Mouse (Mus musculus) limb, embryonic 13.5 days (tissue): Measurements from ENCODE around the gene C730034F03Rik. TPM values are rescaled to one million over a fixed set of nuclear protein-coding genes. Genes with fewer than 3 reads are reported as not detected.

Source experiments
- ATAC-seq: fragments of 200-750 bp; cut with Nextera tagmentation; 2 replicates; pipeline ENCODE4 v1.8.0; 2017; ENCODE audit warnings: low read depth, moderate number of reproducible peaks, moderate TSS enrichment; ENCODE audit not compliant: low FRiP score
- H3K27ac ChIP-seq: fragments of 300-500 bp; sonication (generic); 2 replicates; pipeline ENCODE4 v1.5.1; 2015; ENCODE audit warnings: inconsistent platforms, mild to moderate bottlenecking, moderate library complexity
- H3K27me3 ChIP-seq: fragments of 300-500 bp; sonication (generic); 2 replicates; pipeline ENCODE4 v1.6.1; 2015; ENCODE audit warnings: mild to moderate bottlenecking, inconsistent platforms
- H3K36me3 ChIP-seq: fragments of 300-500 bp; sonication (generic); 2 replicates; pipeline ENCODE4 v1.6.1; 2015; ENCODE audit warnings: inconsistent platforms, mild to moderate bottlenecking, moderate library complexity
- H3K4me1 ChIP-seq: fragments of 300-500 bp; sonication (generic); 2 replicates; pipeline ENCODE4 v1.6.1; 2015; ENCODE audit warnings: inconsistent platforms
- H3K4me2 ChIP-seq: fragments of 300-500 bp; sonication (generic); replicated peaks from 2 replicates; pipeline ENCODE4 v1.6.1; 2015; ENCODE audit warnings: inconsistent platforms, mild to moderate bottlenecking, moderate library complexity
- H3K4me3 ChIP-seq: fragments of 300-500 bp; sonication (generic); 2 replicates; pipeline ENCODE4 v1.5.1; 2015; ENCODE audit warnings: moderate library complexity, mild to moderate bottlenecking, inconsistent platforms
- H3K9ac ChIP-seq: fragments of 300-500 bp; sonication (generic); 2 replicates; pipeline ENCODE4 v1.6.1; 2015; ENCODE audit warnings: mild to moderate bottlenecking, inconsistent platforms
- H3K9me3 ChIP-seq: fragments of 300-500 bp; sonication (generic); 2 replicates; pipeline ENCODE4 v1.6.1; 2016; ENCODE audit warnings: inconsistent platforms
- WGBS: fragments of 180-500 bp; shearing (Covaris S2); methylation state at CpG from one replicate; pipeline ENCODE4 v1.1.7; 2015; 5-methylcytosine and 5-hydroxymethylcytosine counted together
- polyA plus RNA-seq: library from polyadenylated mRNA; unstranded; fragments of >200 nt; fragmentation: Nextera tagmentation; extraction: Ambion mirVana; gene quantifications from 2 replicates; pipeline ENCODE4 v1.2.1, GENCODE M21; 2015

The C730034F03Rik gene
- polyA plus RNA-seq, 1 experiment from 2014 or later, result 3.5 TPM

DNA sequence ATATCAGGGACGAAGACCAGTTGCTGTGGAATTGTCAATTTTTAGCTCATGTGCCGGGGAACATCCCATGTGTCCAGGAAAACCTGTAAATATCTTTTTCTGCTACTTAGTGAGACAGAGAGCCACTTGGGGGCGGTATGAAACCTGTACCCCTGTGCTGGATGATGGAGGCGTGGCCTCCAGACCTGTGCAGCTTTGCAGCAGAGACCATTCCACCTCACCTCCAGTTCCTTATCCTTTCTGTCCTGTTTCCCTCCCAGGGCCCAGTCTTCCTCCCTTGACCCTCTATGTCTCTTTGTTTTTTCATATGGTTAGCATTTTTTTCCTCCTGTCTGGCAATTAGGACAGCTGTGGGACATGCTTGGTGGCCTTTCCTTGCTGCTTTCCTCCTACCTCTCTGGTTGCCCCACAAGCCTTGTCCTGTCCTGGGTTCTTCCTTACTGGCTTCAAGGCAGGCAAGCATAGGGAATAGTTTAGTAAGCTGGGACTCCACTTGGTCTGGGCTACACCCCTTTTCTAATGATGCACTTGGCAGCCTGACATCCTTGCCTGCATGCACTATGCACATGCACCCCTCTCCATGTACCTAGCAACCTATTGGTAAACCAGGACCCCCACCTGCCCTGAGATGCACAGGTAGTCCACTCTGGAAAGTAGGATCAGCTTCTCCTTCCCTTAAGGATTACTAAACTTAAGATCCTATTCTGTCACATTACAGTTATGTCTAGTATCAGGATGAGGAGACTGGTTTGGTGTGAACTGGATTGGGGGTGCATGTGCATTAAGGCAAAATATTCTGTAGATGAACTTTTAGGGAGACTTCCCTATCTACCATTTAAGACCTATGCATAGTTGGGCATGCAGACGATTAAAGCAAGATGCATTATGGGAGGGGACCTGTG lies 34.2 kb downstream of the C730034F03Rik start:
- H3K27ac ChIP-seq, result no peak overlapping the region
- no peak overlapping the region for H3K4me2 ChIP-seq
- ATAC-seq, result no peak
- H3K36me3 ChIP-seq, result no peaks in the 10 kb centered on the region
- H3K9me3 ChIP-seq, result no peaks in the 10 kb centered on the region
- H3K4me1 ChIP-seq, result no peaks in the 10 kb centered on the region
- H3K27me3 ChIP-seq, result peaks cover 5% of the 10 kb centered on the region; the same call in 1 of the 2 replicates
- WGBS, result 55% methylated on average over 5 of the region's 5 CpGs
- H3K9ac ChIP-seq, result no peak overlapping the region
- no peak overlapping the region for H3K4me3 ChIP-seq

DNA sequence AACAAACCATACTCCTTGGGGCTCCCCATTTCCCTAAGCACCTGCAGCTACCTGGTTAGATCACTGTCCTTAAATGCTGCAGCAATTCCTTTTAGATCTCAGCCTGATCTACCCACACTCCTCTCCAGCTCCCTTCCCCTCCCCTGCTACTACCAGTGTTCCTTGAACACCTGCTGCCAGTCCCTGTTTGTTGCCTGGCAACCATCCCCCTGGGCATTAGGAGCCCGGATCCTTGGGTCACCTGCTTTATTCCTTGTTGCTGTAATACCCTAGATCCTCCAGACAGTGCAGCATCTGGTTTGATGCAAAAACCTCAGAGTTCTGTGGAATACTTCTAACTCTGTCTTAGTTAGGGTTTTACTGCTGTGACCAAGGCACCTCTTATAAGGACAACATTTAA lies 35.7 kb downstream of the C730034F03Rik start:
- Histone ChIP-seq H3K27ac (no peak overlapping the region), H3K27me3 (peaks cover 5% of the 10 kb centered on the region; the same call in 1 of the 2 replicates), H3K4me1 (no peaks in the 10 kb centered on the region), H3K4me3 (no peak overlapping the region), H3K4me2 (no peak overlapping the region), H3K36me3 (no peaks in the 10 kb centered on the region), H3K9me3 (no peaks in the 10 kb centered on the region), H3K9ac (no peak overlapping the region)
- WGBS, result 4% methylated on average over 1 of the region's 1 CpGs
- ATAC-seq, result no peak

DNA sequence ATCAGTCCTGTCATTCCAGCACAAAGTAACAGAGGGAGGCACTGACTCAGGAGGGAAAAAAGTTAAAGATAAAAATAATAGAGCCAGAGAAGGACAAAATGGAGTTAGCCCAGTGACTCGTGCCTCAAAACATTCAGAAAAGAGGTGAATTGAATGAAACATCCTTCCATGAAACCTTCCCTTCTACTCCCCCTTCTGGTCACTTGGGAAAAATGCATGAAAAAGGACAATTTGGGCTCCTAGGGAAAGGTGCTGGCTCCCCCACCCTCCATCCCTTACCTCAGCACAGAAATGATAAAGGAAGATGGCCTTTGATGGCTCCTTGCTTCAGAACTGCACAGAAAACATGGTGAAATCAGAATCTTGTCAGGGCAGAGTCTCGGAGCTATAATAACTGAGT lies 39.2 kb downstream of the C730034F03Rik start:
- Histone ChIP-seq H3K27ac (no peak overlapping the region), H3K9me3 (no peaks in the 10 kb centered on the region), H3K36me3 (no peaks in the 10 kb centered on the region), H3K4me3 (no peak overlapping the region), H3K27me3 (no peaks in the 10 kb centered on the region), H3K4me2 (no peak overlapping the region), H3K4me1 (no peaks in the 10 kb centered on the region), H3K9ac (no peak overlapping the region)
- ATAC-seq, result no peak
- WGBS, result 30% methylated on average over 2 of the region's 2 CpGs

DNA sequence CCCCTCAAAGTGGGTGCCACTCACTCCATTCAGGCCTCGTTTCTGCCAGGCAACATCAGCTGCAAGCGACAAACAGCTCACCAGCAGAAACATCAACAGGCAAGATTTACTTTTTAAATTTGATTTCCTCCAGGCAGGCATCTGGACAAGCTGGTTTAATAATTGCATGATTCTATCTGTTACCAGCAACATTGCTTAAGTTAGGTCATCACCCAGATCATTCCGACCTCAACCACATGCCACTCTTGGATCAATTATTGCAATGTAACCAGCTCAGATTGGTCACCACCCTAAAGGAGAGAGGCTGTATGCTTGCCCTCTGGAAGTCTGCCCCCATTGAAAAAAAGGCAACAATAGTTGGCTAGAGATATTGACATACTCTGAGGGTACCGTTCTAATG lies 42.1 kb downstream of the C730034F03Rik start:
- H3K36me3 ChIP-seq, result no peaks in the 10 kb centered on the region
- no peak overlapping the region for H3K9ac ChIP-seq
- ATAC-seq, result no peak
- H3K4me2 ChIP-seq, result no peak overlapping the region
- H3K27me3 ChIP-seq, result no peaks in the 10 kb centered on the region
- no peak overlapping the region for H3K4me3 ChIP-seq
- no peaks in the 10 kb centered on the region for H3K9me3 ChIP-seq
- peaks cover 8% of the 10 kb centered on the region for H3K4me1 ChIP-seq
- 80% methylated on average over 4 of the region's 4 CpGs for WGBS
- H3K27ac ChIP-seq, result no peak overlapping the region

DNA sequence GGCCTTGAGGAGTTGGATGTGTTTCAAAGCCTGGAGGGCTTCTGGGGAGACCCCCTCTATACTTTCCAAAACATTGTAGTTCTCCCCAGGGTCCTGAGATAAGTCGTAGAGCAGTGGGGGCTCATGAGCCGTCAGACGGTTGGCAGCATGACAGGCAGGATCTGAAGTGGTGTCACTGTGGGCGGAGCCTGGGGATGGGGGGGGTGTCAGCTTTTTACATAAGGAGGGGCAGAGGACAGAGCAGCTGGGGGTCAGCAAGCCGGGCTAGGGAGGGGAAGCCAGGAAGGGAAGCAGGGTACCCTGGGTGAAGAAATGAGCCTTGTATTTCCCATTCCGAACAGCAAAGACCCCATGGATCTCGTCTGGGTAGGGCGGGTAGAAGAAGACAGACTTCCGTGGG lies 44.0 kb downstream of the C730034F03Rik start:
- Histone ChIP-seq H3K27ac (no peak overlapping the region), H3K4me3 (no peak overlapping the region), H3K4me1 (peaks cover 8% of the 10 kb centered on the region), H3K9me3 (no peaks in the 10 kb centered on the region), H3K27me3 (no peaks in the 10 kb centered on the region), H3K4me2 (no peak overlapping the region), H3K36me3 (no peaks in the 10 kb centered on the region), H3K9ac (no peak overlapping the region)
- WGBS, result 87% methylated on average over 9 of the region's 9 CpGs
- no peak for ATAC-seq

DNA sequence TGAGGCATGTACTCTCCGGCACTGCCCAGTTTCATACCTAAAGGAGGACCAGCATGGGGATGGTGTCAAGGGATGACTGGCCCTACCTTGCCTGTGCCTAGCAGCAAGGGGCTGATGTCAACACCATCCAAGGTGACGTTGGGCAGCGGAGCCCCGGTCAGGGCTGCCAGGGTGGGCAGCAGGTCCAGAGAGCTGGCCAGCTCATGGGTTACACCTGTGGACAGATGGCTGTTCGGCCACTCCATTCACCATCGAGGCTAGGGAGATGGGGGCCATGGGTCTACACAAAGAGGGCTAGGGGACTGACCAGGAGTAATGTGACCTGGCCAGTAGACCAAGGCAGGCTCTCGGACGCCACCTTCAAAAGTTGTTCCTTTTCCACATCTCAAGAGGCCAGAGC lies 44.5 kb downstream of the C730034F03Rik start:
- WGBS, result 96% methylated on average over 8 of the region's 8 CpGs
- Histone ChIP-seq H3K27ac (no peak overlapping the region), H3K36me3 (no peaks in the 10 kb centered on the region), H3K9me3 (no peaks in the 10 kb centered on the region), H3K9ac (no peak overlapping the region), H3K4me3 (no peak overlapping the region), H3K4me2 (no peak overlapping the region), H3K4me1 (peaks cover 8% of the 10 kb centered on the region), H3K27me3 (no peaks in the 10 kb centered on the region)
- ATAC-seq, result no peak

DNA sequence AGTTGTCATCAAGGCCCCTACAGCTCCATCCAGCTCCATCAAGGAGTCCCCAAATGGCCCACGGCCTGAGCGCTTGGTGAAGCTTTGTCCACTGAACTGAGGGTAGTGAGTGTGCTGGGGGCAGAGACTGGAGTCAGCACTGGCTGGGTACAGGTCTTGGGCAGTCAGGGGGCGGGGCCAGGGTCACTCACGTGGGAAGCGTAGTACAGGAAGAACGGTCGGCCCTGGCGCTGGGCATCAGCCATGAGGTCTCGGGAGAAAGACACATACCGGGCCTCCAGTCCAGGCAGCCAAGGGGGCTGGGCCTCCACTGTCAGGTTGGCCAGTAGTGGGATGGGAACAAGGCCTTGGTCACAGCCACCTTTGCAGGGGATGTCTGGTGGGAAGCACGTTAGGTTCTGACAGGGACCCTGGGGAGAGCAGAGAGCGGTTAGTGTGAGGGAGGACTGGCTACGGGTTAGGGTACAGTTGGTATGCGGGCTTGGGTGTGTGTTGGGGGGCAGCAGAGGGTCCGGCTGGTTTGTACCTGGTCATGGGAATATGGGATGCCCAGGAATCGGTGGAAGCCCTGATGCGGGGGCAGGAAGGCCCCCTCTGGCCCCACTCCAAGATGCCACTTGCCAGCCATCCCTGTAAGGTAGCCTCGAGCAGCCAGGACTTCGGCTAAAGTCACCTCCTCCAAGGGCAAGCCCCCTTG lies 45.4 kb downstream of the C730034F03Rik start:
- WGBS, result 91% methylated on average over 19 of the region's 19 CpGs
- H3K27me3 ChIP-seq, result no peaks in the 10 kb centered on the region
- H3K9ac ChIP-seq, result 0 out of 2 replicates have a peak overlapping the region, but pooled peaks have one; percentile 74
- ATAC-seq, result no peak
- H3K36me3 ChIP-seq, result no peaks in the 10 kb centered on the region
- no peaks in the 10 kb centered on the region for H3K9me3 ChIP-seq
- peaks cover 8% of the 10 kb centered on the region for H3K4me1 ChIP-seq
- H3K4me3 ChIP-seq, result peak overlapping the region; percentile 66; the same call in 1 of the 2 replicates
- no peak overlapping the region for H3K27ac ChIP-seq
- peak overlapping the region; percentile 90; the same call in 1 of the 2 replicates for H3K4me2 ChIP-seq

DNA sequence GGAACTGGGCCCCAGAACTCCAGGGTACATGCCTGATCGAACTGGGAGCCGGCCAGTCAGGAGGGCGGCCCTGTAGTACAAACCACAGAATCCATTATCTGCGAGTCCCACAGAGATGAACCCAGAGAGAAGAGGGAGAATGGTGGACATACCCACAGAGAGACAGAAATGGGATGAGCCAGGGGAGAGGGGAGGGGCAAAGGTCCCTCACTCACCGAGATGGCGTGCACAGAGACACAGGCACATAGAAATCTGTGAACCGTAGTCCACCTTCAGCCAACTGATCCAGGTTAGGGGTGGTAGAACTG lies 45.9 kb downstream of the C730034F03Rik start:
- Histone ChIP-seq H3K4me3 (peak overlapping the region; percentile 66), H3K9ac (peak overlapping the region; percentile 74), H3K9me3 (no peaks in the 10 kb centered on the region), H3K27me3 (no peaks in the 10 kb centered on the region), H3K27ac (no peak overlapping the region), H3K4me1 (peaks cover 8% of the 10 kb centered on the region), H3K36me3 (no peaks in the 10 kb centered on the region), H3K4me2 (peak overlapping the region; percentile 90)
- 89% methylated on average over 7 of the region's 7 CpGs for WGBS
- ATAC-seq, result no peak

DNA sequence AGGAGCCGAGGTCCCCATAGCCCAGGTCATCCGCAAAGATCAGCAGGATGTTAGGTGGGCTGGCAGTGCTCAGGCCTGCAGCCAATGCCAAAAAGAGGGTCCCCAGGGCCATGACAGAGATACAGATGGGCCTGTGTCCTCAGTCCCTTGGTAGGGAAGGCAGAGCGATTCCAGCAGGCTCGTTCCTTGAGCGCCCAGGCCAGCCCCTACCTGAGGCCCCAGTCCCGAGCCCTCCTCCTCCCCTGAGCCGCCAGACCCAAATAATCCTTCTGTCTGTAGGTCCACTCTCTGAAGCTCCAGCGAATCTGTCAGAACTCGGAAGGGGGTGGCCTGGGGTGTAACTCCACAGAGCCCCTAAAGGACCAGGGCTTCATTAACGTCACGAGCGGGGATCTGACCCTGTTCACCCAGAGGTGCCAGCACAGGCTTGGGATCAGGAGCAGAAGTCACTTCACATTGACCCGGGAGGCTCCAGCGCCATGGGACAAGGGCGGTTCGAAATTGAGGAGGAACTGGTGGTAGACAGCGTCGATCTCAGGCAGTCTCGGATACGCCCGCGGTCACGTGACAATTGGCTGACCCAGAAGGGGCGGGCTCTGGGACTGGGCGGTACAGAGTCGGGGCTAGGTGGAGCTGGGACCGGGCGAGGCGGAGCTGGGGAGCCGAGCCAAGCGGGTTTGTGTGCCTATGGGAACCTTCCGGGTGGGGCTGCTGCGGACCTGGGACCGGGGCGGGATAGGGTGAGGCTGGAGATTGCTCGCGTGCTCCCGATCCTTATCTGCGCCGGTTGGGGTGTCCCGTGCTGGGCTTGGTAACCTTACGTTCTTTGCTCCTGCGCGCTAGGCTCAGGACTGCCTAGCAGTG lies 46.5 kb downstream of the C730034F03Rik start:
- Histone ChIP-seq H3K27me3 (no peaks in the 10 kb centered on the region), H3K4me2 (peak overlapping the region; percentile 90), H3K27ac (peak overlapping the region; percentile 73; the same call in 1 of the 2 replicates), H3K4me3 (peak overlapping the region; percentile 66), H3K4me1 (peaks cover 8% of the 10 kb centered on the region), H3K9ac (peak overlapping the region; percentile 74), H3K9me3 (no peaks in the 10 kb centered on the region), H3K36me3 (no peaks in the 10 kb centered on the region)
- ATAC-seq, result peak; percentile 99
- WGBS, result 9% methylated on average over 44 of the region's 44 CpGs

DNA sequence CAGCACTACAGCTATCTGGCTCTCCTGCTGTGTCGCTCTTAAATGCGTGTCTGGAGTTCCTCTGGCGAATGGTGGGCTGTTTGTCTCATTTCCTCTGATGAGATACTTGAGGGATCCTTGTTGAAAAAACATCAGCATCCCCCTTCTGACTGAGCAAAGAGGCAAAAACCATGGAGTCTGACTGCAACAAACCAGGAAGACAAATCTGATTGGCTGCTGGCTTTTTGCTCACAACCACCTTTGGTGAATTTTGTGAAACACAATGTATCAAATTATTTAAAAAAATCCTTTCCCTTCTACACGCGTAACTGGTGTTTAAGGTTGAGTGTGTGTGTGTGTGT lies 47.1 kb downstream of the C730034F03Rik start:
- H3K4me3 ChIP-seq, result peak overlapping the region; percentile 66
- H3K9ac ChIP-seq, result peak overlapping the region; percentile 74
- ATAC-seq, result no peak; the same call in 1 of the 2 replicates
- H3K27ac ChIP-seq, result peak overlapping the region; percentile 73; the same call in 1 of the 2 replicates
- peaks cover 8% of the 10 kb centered on the region for H3K4me1 ChIP-seq
- H3K9me3 ChIP-seq, result no peaks in the 10 kb centered on the region
- 6% methylated on average over 5 of the region's 5 CpGs for WGBS
- H3K4me2 ChIP-seq, result peak overlapping the region; percentile 90
- no peaks in the 10 kb centered on the region for H3K36me3 ChIP-seq
- no peaks in the 10 kb centered on the region for H3K27me3 ChIP-seq

DNA sequence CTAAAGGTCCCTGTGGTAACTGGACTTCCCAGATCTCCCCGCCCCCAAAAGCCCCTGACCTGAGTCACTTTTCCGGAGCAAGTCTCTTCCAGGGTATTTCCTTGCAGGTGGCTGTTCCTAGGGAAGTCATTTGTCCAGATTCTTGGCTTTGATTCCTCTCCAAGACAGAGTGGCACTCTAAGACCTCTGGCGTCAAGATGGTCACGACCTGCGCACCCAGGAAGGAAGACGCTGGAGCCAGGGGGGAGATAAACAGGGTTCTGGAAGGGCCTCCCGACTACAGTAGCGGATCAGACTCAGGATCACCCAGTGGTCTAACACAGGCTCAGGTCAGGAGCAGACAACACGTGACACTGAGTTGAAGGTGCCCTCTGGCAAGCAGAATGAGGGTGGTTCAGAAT lies 47.7 kb downstream of the C730034F03Rik start, which contains the start of gene Arsa:
Gene Arsa (minus strand): TSS at position 335 of the 401 bp plus-strand sequence.
- peak within 1 kb of the TSS; percentile 90 for H3K4me2 ChIP-seq
- peaks cover 2% of the 10 kb centered on the region; the same call in 1 of the 2 replicates for H3K9me3 ChIP-seq
- WGBS, result 25% methylated on average over 9 of the region's 9 CpGs
- H3K36me3 ChIP-seq, result no peaks in the 10 kb centered on the region
- H3K9ac ChIP-seq, result peak within 1 kb of the TSS; percentile 74
- H3K4me3 ChIP-seq, result peak within 1 kb of the TSS; percentile 66
- H3K27ac ChIP-seq, result peak within 1 kb of the TSS; percentile 73; the same call in 1 of the 2 replicates
- no peaks in the 10 kb centered on the region for H3K27me3 ChIP-seq
- ATAC-seq, result no peak
- H3K4me1 ChIP-seq, result peaks cover 8% of the 10 kb centered on the region
